Mouse (Mus musculus): ENCODE results near the gene Lats1. TPM values are rescaled to one million over a fixed set of nuclear protein-coding genes. Genes with fewer than 3 reads are reported as not detected.

Lats1 gene
- 4.2 and 5.7 TPM in 2 replicates for polyA plus RNA-seq (2012; rRNA removed; ENCODE audit: low replicate concordance)

DNA sequence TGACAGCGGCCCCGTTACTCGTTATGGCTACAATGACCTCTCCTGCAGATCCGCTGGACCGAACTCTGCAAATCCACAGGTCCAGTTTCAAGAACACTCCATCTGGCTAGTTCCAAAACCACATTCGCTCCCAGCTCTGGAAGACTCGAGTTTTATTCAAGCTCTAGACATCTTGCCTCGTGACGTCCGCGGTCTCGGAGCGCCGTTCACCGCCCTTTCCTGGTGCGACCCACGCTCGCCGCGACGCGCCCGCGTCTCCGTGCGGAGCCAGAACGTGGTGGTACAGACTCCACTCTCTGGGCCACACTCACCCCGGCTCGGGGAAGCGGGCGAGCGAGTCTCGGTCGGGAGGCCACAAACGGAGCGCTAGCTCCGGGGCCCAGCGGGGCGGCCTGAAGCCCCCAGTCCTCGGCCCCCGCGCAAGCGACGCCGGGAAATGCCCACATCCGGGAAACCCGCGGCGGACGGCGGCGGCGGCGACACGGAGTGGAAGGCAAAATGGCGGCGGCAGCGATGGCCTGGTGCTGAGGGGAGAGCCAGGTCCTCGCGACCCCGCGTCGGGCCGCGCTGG, at the start of gene Lats1, which contains the start of gene Pcmt1:
Gene Lats1 (plus strand): TSS at position 484 of the 571 bp plus-strand sequence.
Gene Pcmt1 (minus strand): TSS at position 406 of the 571 bp plus-strand sequence.

DNA sequence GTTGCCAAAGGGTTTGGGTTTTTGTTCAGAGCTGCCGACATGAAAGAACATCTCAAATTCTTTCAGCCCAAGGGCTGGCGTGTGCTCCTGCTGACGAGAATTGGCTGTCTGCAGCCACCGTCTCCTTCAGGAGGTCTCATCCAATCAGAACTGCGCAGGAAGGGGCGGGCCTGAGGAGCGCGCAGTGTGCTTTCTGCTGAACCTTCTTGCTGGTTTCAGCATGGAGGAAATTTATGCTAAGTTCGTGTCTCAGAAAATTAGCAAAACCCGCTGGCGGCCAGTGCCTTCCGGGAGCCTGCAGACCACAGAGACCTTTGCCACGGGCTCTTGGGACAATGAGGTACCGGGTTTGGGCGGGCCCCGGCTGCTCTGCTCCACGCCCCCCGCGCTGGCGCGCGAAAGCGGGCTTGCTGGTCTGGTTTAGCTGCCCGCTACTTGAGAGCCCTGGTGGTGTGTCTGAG, 13.6 kb upstream of the Lats1 start, which contains the start of gene Nup43:
Gene Nup43 (plus strand): TSS at position 162 of the 461 bp plus-strand sequence.

DNA sequence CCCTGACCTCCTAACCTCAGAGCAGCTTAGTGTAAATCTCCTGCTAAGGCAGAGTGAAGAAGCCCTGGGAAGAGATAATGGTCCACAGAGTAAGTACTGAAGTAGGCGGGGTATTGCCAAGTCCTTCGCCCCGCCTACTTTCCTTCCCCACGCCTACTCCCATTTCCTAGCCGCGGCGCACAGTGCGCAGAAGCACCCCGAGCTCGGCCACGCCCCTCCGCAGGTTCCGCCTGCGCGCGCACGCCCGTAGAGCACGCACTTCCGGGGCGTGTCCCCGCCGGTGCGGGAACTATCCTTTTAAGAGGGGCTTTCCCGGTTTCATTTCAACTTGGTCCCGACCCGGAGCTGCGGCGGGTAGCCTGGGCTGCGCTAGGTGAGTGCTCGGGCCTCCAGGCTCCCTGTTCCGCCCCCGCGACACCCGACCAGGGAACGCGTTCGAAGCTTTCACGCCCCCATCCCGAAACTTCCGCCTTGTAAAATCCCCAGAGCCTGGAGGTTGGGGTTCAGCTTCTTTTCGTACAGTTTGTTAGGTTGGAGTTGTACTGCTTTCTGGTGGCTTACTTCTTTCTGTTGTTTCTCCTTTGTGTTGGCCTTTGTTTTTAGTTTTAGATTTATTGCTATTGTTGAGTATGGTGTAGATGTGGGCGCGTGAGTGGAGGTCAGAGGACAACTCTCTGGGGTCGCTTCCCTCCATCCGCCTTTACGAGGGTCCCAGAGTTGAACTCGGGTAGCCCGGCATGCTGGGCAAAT, 44.9 kb downstream of the Lats1 start, which contains the start of gene Katna1:
Gene Katna1 (plus strand): TSS at position 250 of the 750 bp plus-strand sequence.

Other genes with a start within 250 kb of the Lats1 start
- 0.05 and 0.28 TPM in 2 replicates for gene Ulbp1, start 207.6 kb upstream of the Lats1 start, polyA plus RNA-seq (2012; rRNA removed; ENCODE audit: low replicate concordance)
- gene Lrp11, start 91.4 kb upstream of the Lats1 start, polyA plus RNA-seq (2012; rRNA removed; ENCODE audit: low replicate concordance): 4.4 and 6.8 TPM in 2 replicates
- gene Nup43, start 13.7 kb upstream of the Lats1 start, polyA plus RNA-seq (2012; rRNA removed; ENCODE audit: low replicate concordance): 1.3 TPM in 2 replicates
- 17.6 and 18.8 TPM in 2 replicates for gene Pcmt1, start 78 bp upstream of the Lats1 start, polyA plus RNA-seq (2012; rRNA removed; ENCODE audit: low replicate concordance)
- gene Katna1, start 44.8 kb downstream of the Lats1 start, polyA plus RNA-seq (2012; rRNA removed; ENCODE audit: low replicate concordance): 0.82 and 1.0 TPM in 2 replicates
- gene Ginm1, start 111.6 kb downstream of the Lats1 start, polyA plus RNA-seq (2012; rRNA removed; ENCODE audit: low replicate concordance): 4.9 and 8.7 TPM in 2 replicates
- 2.5 and 3.2 TPM in 2 replicates for gene Ppil4, start 111.7 kb downstream of the Lats1 start, polyA plus RNA-seq (2012; rRNA removed; ENCODE audit: low replicate concordance)
- gene Zc3h12d, start 151.3 kb downstream of the Lats1 start, polyA plus RNA-seq (2012; rRNA removed; ENCODE audit: low replicate concordance): 5.6 and 10.1 TPM in 2 replicates

All from duodenum, adult 2 months (tissue).